8 mouse cellular contexts compared by ENCODE assay signal in genomic region chr2:29869646-29870451, GRCm38 (mm10). TPM values are rescaled to one million over a fixed set of nuclear protein-coding genes. Genes with fewer than 3 reads are reported as not detected.
DNase-seq lines count a peak whose midpoint lies in the region; ATAC-seq and TF ChIP-seq lines count a peak whose summit lies in the region.

No protein-coding gene starts in this region.

- peak overlapping the region; percentile 68 for H3K9ac ChIP-seq in forebrain, postnatal 0 days
- H3K9ac ChIP-seq in hindbrain, embryonic 15.5 days, result peak overlapping the region; percentile 48

- H3K4me2 ChIP-seq in forebrain, postnatal 0 days (ENCODE audit: low read depth), result peak overlapping the region; percentile 83
- peak overlapping the region; percentile 74 for H3K4me2 ChIP-seq in hindbrain, embryonic 15.5 days

- no peaks in the 10 kb centered on the region for H3K36me3 ChIP-seq in forebrain, postnatal 0 days (ENCODE audit: insufficient read depth)
- no peaks in the 10 kb centered on the region for H3K36me3 ChIP-seq in hindbrain, embryonic 15.5 days

- WGBS in forebrain, postnatal 0 days, result 4% methylated on average over 17 of the region's 17 CpGs
- 2% methylated on average over 17 of the region's 17 CpGs for WGBS in hindbrain, embryonic 15.5 days

- H3K27me3 ChIP-seq in forebrain, postnatal 0 days (ENCODE audit: insufficient read depth, low read length), result no peaks in the 10 kb centered on the region
- no peaks in the 10 kb centered on the region for H3K27me3 ChIP-seq in hindbrain, embryonic 15.5 days

- H3K4me1 ChIP-seq in forebrain, postnatal 0 days (ENCODE audit: insufficient read depth), result peaks cover 8% of the 10 kb centered on the region; the same call in 1 of the 2 replicates
- H3K4me1 ChIP-seq in hindbrain, embryonic 15.5 days (replicated peaks), result peaks cover 18% of the 10 kb centered on the region

- peak; percentile 43 for DNase-seq in embryo, embryonic 10 days (ENCODE audit: low spot score)
- DNase-seq in embryo, embryonic 9.5 days (ENCODE audit: extremely low spot score), result no peak
- peak; percentile 66 for DNase-seq in R1 (ENCODE audit: low read depth, low spot score)
- DNase-seq in forebrain, postnatal 0 days, result no peak
- peak; percentile 27 for DNase-seq in lung, postnatal 36 days
- peak; percentile 56 to 58 for DNase-seq in spleen, postnatal 14 days (ENCODE audit: low spot score in 2 of 2)
- DNase-seq in adrenal gland, adult 2 months, result no peak

- no peak for ATAC-seq in forebrain, postnatal 0 days
- ATAC-seq in hindbrain, embryonic 15.5 days (ENCODE audit: low FRiP score, low read depth), result peak; percentile 25; the same call in 1 of the 2 replicates

- peak overlapping the region; percentile 56 for H3K4me3 ChIP-seq in forebrain, postnatal 0 days (ENCODE audit: low read depth, low read length)
- peak overlapping the region; percentile 46 for H3K4me3 ChIP-seq in hindbrain, embryonic 15.5 days

- TF ChIP-seq CTCF in forebrain, postnatal 0 days (IDR thresholded peaks at IDR 0.05; ENCODE audit: low read depth), result no peak

- no peaks in the 10 kb centered on the region for H3K9me3 ChIP-seq in forebrain, postnatal 0 days (ENCODE audit: low read length)
- no peaks in the 10 kb centered on the region for H3K9me3 ChIP-seq in hindbrain, embryonic 15.5 days

- H3K27ac ChIP-seq in forebrain, postnatal 0 days (ENCODE audit: low read depth, low read length), result peak overlapping the region; percentile 69; the same call in 1 of the 2 replicates
- peak overlapping the region; percentile 81 for H3K27ac ChIP-seq in hindbrain, embryonic 15.5 days (replicated peaks)

RNA-seq across cellular contexts. Expression of gene Cercam, which starts 0.9 kb away (rescaled TPM):
- 13.6 and 16.9 TPM in 2 replicates for total RNA-seq in forebrain, postnatal 0 days (2014; rRNA removed)
- polyA plus RNA-seq in forebrain, postnatal 0 days (2015; fragmentation: Nextera tagmentation; extraction: Ambion mirVana), result 10.8 and 14.1 TPM in 2 replicates
- polyA plus RNA-seq in hindbrain, embryonic 15.5 days (2015; fragmentation: Nextera tagmentation; extraction: Ambion mirVana), result 22.1 and 25.9 TPM in 2 replicates
- 10 to 100 TPM in 1 of 2 experiments, 1 to 10 TPM in 1; 5.3 to 19.1 TPM for total RNA-seq in adrenal gland, adult 2 months (2021)
- 25.3 and 26.6 TPM in 2 replicates for polyA plus RNA-seq in adrenal gland, adult 2 months (2012; rRNA removed)

RNA-seq across cellular contexts. Expression of gene Odf2, which starts 19.2 kb away (rescaled TPM):
- 103 and 109 TPM in 2 replicates for total RNA-seq in forebrain, postnatal 0 days (2014; rRNA removed)
- 40.3 and 60.8 TPM in 2 replicates for polyA plus RNA-seq in forebrain, postnatal 0 days (2015; fragmentation: Nextera tagmentation; extraction: Ambion mirVana)
- 67.9 and 70.8 TPM in 2 replicates for polyA plus RNA-seq in hindbrain, embryonic 15.5 days (2015; fragmentation: Nextera tagmentation; extraction: Ambion mirVana)
- 10 to 100 TPM; 32.8 to 35.7 TPM for total RNA-seq in adrenal gland, adult 2 months (2021)
- polyA plus RNA-seq in adrenal gland, adult 2 months (2012; rRNA removed), result 27.8 and 29.6 TPM in 2 replicates

RNA-seq across cellular contexts. Expression of gene Urm1, which starts 50.0 kb away (rescaled TPM):
- 58.9 and 91.9 TPM in 2 replicates for total RNA-seq in forebrain, postnatal 0 days (2014; rRNA removed)
- polyA plus RNA-seq in forebrain, postnatal 0 days (2015; fragmentation: Nextera tagmentation; extraction: Ambion mirVana), result 27.3 and 29.4 TPM in 2 replicates
- polyA plus RNA-seq in hindbrain, embryonic 15.5 days (2015; fragmentation: Nextera tagmentation; extraction: Ambion mirVana), result 25.8 and 27.8 TPM in 2 replicates
- 10 to 100 TPM; 34.0 to 42.8 TPM for total RNA-seq in adrenal gland, adult 2 months (2021)
- 58.9 and 62.1 TPM in 2 replicates for polyA plus RNA-seq in adrenal gland, adult 2 months (2012; rRNA removed)

Comparison
In these comparisons a context has a peak if more than half of its experiments do, and no peak if none do; other contexts are left out.
1. DNase-seq: peak in embryo, embryonic 10 days (single experiment), R1 (single experiment), lung, postnatal 36 days (single experiment) and spleen, postnatal 14 days (2 of 2); none in embryo, embryonic 9.5 days (single experiment), forebrain, postnatal 0 days (single experiment) and adrenal gland, adult 2 months (single experiment).